Mouse (Mus musculus) gastrocnemius, postnatal 25 days (tissue): ENCODE measurements around the gene Mettl7a3. TPM values are rescaled to one million over a fixed set of nuclear protein-coding genes. Genes with fewer than 3 reads are reported as not detected.

Experiments
- DNase-seq: peaks from one replicate; pipeline ENCODE4 v3.0.0; 2022
- total RNA-seq, 2 experiments: library from RNA; stranded (reverse); gene quantifications; 1 replicate in 1 of 2; 2 replicates in 1 of 2; pipeline ENCODE4 v1.2.3; 2021

Gene Mettl7a3
- total RNA-seq, 2 experiments from 2014 or later = 0.29 TPM; not detected in 1

DNA sequence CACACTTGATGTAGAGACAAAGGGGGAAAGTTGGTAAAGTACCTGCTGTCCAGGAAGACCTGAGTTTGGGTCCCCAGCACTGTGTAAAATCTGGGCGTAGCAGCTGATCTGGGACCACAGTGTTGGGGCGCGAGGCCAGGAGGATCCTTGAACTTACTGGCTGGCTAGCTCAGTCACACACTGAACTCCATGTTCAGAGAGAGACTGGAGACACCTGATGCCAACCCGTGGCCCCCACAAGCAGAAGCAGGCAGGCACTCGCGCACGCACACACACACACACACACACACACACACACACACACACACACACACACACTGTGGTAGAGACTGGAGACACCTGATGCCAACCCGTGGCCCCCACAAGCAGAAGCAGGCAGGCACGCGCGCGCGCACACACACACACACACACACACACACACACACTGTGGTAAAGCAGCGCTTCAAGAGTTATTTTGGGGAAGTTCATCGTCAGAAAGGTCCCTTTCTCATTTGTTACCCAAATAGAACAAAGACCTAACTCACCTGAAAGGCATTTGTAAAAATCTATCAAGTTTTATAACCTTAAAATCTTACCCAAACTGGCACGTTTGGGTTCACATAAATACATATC is 53.6 kb downstream of the Mettl7a3 start:
- no peak for DNase-seq

DNA sequence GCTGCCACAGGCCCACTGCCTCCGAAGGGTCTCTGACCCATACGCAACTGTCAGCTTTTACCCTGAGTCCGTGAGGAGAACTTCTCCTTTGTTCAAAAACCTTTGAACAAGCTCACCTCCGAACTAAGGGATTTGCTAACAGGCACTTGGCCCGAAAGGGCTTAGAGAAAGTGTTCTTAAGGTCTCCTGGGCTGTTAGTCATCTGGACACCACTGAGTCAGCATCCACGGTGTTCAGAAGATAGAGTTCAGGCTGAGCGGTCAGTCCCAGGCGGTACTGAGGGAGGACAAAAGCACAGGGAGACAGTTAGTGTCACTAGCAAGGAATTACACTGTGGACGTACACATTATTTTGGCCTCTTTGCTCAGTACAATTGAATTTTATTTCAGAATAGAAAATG is 54.2 kb downstream of the Mettl7a3 start:
- DNase-seq = no peak

Other genes with a start within 250 kb of the Mettl7a3 start
- 10 to 100 TPM; 33.3 to 40.1 TPM for gene Atf1, start 107.1 kb upstream of the Mettl7a3 start, total RNA-seq
- not detected for gene Tmprss12, start 54.1 kb upstream of the Mettl7a3 start, total RNA-seq
- 10 to 100 TPM; 29.5 to 37.9 TPM for gene Mettl7a1, start 30.8 kb upstream of the Mettl7a3 start, total RNA-seq
- not detected for gene Methig1, start 18.2 kb downstream of the Mettl7a3 start, total RNA-seq
- gene Mettl7a2, start 18.3 kb downstream of the Mettl7a3 start, total RNA-seq = under 1 TPM; 0.67 to 0.86 TPM
- gene Higd1c, start 29.6 kb downstream of the Mettl7a3 start, total RNA-seq = not detected
- gene Gm5475, start 87.2 kb downstream of the Mettl7a3 start, total RNA-seq = not detected
- 10 to 100 TPM; 36.7 to 41.9 TPM for gene Slc11a2, start 90.1 kb downstream of the Mettl7a3 start, total RNA-seq
- 1 to 10 TPM; 9.1 to 9.9 TPM for gene Letmd1, start 134.1 kb downstream of the Mettl7a3 start, total RNA-seq
- gene Csrnp2, start 160.6 kb downstream of the Mettl7a3 start, total RNA-seq = 1 to 10 TPM; 2.1 to 2.6 TPM
- 10 to 100 TPM in 1 of 2 experiments, 1 to 10 TPM in 1; 9.3 to 11.1 TPM for gene Tfcp2, start 217.1 kb downstream of the Mettl7a3 start, total RNA-seq